Mouse (Mus musculus) v-Abl transformed pro-B cells (cell line): ENCODE measurements around the gene Pdxp.

Experiments
- in situ Hi-C, 2 experiments: fragments of 400-800 bp; cut with MboI; formaldehyde crosslinking; loops; one replicate each; pipeline ENCODE4 v1.15.1; 2025; ENCODE audit not compliant: unreplicated experiment in 2 of 2

Gene Pdxp

DNA sequence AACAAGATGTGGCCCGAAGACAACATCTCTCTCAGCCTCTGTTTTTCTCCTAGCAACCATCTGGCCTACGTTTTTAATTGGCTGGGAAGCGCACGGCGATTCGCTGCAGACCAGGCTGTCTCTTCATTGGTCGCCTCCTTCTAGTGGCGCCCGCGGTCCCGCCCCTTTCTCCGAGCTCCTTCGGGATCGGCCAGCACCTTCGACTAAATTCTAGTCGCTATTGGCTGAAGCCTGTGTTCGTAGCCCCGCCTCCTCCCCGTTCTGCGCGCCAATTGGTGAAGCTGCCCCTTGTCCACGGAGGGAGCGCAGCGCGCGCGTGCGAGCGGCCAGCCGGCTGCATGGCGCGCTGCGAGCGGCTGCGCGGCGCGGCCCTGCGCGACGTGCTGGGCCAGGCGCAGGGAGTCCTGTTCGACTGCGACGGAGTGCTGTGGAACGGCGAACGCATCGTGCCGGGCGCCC is at the start of gene Pdxp:
Gene Pdxp (plus strand): TSS at position 288 of the 459 bp plus-strand sequence.
- in situ Hi-C loops, result loop anchor here in 1 of 2 experiments (10.0 kb wide), 1 partner anchor 111 kb away; the partner anchor contains the start of gene H1f0

DNA sequence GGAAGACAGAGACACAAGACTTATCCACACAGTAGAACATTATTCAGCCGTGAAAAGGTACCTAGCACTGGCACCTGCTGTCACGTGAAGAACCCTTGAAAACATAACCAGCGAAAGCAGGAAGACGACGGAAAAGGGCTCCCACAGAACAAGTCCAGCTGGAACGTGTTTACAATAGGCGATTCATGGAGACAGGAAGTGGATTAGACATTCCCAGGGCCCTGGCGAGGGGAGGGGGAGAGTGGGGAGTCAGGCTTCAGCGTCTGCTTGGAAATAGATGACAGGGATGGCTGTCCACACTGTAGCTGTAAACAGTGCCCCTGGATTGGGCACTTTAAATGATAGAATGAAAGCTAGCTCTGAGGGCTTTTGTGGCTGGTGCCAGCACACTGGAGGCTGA is 45.3 kb upstream of the Pdxp start:
- in situ Hi-C loops, result no loop called here

DNA sequence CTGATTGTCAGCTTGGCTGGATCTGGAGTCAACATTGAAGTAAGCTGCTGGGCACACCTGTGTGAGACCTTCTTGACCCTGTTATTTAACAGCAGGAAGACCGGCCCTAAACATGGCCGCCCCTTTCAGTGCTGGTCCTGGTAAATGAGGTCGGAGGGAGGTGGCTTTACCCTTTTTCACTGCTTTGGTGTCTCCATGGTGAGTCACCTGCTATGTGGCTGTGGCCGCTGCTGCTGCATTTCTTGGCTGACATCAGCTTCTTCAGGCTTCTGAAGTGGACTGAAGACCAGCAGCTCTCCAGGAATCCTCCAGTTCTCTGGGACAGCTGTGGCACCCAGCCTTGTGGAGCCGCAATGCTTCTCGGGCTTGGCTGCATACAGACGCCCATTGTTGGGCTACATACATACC is 44.9 kb upstream of the Pdxp start:
- in situ Hi-C loops, result no loop called here

DNA sequence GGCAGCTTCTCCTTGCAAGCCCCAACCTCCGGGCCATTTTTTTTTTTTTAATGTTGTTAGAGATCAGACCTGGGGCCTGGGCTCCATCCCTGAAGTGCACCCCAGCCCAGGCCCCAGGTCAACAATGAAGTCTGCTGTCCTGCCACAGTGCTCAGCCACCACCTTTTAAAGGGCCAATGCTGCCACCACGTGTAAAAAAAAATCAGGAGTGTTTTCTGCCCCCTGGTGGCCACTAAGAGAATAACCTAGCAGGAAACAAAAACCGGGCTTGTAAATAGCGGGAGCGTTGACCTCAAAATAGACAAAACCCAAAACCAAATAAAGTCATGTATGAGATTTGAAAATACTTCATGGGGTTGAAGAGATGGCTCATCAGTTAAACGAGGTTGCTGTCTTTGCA is 43.9 kb upstream of the Pdxp start:
- in situ Hi-C loops, result no loop called here

DNA sequence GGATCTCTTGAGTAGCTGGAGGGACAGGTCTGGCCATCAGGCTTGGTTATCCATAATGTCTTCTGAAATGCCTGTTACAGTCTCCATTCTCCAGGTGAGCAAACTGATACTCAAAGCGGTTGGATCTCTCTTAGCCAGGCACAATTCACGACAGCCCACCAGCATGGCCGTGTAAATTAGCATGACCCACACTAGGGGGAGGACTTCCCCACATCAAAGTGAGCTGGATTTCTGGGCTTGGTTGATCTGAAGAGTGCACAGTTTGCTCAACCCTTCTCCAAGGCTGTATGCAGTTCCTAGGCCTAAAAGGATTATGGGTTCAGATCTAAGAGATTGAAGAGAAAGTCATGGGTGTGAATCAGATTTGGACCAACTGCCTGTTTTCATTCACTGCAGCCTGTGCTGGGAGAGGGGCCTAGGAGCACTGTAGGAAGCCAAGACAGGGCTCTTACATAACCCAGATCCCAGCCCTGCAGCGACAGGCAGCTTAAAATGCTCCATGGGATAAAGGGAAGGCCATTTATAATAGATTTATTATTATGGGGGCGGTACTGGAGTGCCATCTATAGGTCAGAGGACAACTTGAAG is 41.6 kb upstream of the Pdxp start:
- in situ Hi-C loops, result no loop called here

DNA sequence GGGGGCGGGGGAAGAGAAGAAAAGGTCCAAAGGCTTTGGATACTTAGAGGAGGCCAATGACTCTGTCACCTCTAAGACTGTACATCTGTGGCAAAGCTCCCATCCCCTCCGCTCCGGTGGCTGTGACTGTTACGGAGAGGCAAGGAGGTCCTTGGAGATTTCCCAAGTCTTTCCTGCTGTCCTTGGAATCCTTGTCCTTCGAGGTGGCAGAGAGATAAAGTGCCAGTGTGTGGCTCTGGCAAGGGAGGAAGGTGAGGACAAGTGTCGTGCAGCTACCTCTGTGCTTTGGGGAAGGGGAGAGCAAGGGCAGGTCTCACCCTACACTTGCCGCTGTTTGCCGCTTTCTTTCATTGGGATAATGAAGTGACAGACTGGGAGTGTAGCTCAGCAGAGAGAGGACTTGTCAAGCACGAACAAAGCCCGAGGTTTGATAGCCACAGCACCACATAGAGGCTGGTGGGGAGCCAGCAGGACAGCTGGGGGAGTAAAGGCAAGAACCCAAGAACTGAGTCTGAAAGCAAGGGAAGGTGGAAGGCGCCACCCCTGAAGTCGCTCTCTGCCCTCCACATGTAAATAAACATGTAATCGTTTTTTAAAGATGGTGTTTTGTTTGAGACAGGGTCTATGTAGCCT is 39.8 kb upstream of the Pdxp start:
- in situ Hi-C loops, result no loop called here

DNA sequence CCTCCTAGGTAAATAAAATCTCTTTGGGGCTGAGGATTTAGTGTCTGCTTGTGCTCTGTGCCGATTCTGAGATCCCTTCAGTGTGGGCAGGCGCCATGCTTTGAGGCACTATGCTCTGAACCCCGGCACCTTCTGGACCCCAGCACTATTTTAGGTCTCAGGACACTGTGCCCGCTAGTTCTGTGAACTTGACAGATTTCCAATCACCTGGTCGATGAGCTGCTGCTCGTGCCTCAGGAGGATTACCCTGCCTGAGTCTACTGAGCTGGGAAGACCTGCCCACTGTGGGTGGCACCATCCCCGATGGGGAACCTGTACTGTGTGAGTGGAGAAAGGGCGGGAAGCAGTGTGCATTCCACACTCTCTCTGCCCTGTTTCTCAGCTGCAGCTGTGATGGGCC is 38.7 kb upstream of the Pdxp start:
- in situ Hi-C loops, result loop anchor here (25.0 kb wide), 2 partner anchors 462 to 812 kb away; partner anchors contain the start of genes Gtpbp1 (in 2 of the 2), Josd1 (in 2 of the 2), Maff (in 1 of the 2) and Pla2g6 (in 1 of the 2)

DNA sequence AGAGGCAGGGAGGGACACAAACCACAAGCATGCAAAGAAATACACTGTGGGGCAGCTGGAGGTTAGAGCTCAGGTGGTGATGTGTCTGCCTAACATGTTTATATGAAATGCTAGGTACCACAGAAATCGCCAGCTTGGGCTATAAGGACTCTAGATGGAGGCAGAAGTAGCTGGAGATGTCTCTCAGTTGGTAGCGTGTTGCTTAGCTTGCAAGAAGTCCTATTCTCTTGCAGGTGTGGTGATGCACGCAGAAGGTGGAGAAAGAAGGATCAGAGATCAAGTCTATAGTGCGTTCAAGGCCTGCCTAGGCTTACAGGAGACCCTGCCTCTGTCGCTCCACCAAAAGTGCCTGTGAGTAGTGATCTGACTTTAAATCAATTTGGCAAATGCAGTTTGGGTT is 38.2 kb upstream of the Pdxp start:
- in situ Hi-C loops, result loop anchor here (25.0 kb wide), 2 partner anchors 462 to 812 kb away; partner anchors contain the start of genes Gtpbp1 (in 2 of the 2), Josd1 (in 2 of the 2), Maff (in 1 of the 2) and Pla2g6 (in 1 of the 2)

DNA sequence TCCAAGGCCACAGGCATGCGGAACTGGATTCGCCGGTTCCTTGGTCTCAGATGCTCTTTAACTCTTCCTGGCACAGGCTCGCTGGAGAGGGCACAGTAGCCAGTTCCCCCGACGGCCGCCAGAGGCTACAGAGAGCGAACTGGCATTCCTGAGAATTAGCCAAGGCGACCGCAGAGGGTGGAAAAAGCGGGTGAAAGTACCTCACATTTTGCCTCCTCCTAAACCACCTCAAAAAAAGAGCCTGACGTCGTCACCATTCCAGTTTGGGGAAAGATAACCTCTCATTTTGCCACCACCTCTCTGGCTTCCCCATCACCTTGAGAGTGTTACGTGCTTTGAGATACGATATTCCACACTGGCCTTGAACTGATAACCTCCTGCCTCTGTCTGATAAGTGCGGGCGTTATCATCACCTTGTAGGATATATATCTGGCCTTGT is 37.4 kb upstream of the Pdxp start:
- in situ Hi-C loops, result loop anchor here (25.0 kb wide), 2 partner anchors 461 to 811 kb away; partner anchors contain the start of genes Gtpbp1 (in 2 of the 2), Josd1 (in 2 of the 2), Maff (in 1 of the 2) and Pla2g6 (in 1 of the 2)

DNA sequence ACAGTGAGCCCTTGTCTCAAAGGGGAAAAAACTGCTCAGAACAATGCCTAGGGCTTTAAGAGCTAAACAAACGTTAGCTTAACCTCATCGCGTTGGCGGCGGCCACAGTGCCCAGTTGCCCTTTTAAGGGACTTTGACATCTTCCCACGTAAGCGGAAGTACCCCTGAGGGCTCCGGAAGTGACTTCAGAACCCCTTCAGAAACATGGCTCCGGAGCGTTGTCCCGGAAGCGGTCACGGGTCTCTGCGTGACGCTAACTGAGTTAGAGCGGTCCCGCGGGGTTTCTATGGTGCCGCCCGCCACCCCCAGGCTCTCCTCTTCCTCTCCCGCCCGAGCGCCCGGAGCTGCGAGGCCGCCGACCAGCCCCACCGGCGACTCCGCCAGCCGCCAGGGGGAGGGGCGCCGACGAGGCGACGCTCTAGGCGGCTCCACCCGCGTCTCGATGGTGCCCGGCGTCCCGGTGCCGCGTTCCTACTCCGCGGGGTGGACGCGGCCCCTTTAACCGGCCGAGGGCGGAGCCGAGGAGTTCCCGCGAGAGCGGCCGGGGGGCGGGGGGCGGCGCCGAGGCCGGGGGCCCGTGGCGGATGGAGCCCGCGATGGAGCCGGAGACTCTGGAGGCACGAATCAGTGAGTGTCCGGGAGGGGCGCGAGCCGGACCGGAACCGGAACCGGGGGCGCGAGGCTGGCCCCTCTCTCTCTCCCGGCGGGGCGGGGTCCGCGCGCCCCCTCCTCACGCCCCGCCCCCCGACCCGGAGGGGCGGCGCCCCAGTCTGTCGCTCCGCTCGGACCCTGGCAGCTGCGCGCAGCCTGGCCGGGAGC is 36.5 kb upstream of the Pdxp start, which contains the start of gene Gga1:
Gene Gga1 (plus strand): TSS at position 200 of the 819 bp plus-strand sequence.
- in situ Hi-C loops, result loop anchor here (25.0 kb wide), 2 partner anchors 460 to 810 kb away; partner anchors contain the start of genes Gtpbp1 (in 2 of the 2), Josd1 (in 2 of the 2), Maff (in 1 of the 2) and Pla2g6 (in 1 of the 2)

DNA sequence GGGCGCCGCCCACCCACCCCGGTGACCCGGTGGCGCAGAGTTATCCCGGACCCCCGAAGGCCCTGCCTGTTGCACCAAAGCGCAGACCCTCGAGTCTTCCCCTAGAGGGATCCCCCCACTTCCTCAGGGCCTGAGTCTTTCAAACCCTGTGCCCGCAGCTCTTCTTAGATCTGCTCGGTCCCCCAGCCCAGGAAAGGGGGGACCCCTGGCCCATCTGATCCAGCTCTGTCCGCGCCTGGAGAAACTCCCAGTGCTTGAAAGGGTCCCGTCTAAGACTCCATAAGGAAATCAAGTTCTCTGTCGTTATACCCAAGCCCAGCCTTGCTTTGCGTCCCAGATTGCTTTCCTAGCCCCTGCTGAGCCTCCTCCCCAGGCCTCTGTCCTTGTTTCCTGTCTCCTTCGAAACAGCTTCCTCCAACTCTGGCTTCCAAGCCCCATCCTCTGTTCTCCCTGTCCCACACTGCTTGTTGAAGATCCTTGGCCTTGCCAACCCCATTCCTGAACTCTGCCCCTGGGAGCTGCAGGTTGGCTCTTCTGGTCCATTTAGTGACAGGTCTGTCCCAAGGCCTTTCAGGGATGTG is 35.8 kb upstream of the Pdxp start:
- in situ Hi-C loops, result loop anchor here (25.0 kb wide), 2 partner anchors 459 to 809 kb away; partner anchors contain the start of genes Gtpbp1 (in 2 of the 2), Josd1 (in 2 of the 2), Maff (in 1 of the 2) and Pla2g6 (in 1 of the 2)

DNA sequence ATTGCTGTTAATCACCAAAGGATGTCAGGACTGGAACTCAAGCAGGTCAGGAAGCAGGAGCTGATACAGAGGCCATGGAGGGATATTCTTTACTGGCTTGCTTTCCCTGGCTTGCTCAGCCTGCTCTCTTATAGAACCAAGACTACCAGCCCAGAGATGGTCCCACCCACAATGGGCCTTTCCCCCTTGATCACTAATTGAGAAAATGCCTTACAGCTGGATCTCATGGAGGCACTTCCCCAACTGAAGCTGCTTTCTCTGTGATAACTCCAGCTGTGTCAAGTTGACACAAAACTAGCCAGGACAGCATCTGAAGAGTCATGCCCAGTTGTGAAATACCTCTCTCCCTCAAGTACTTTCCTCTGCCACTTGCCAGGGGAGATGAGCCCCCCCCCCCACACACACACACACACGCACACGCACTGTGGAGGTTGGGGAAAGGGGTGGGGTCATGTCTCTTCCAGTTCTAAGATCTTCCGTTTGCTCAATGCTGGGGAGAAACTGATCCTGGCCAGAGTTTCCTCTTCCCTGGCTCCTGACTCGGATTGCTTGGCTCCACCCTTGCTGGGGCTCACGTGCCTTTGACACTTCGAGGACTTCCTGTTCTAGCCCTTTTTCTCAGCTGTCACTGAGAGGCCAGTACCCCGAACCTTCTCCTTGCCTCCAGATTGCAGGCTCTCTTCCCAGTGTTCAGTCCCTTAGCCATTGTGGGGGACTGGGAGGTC is 34.8 kb upstream of the Pdxp start:
- in situ Hi-C loops, result loop anchor here (25.0 kb wide), 2 partner anchors 458 to 808 kb away; partner anchors contain the start of genes Gtpbp1 (in 2 of the 2), Josd1 (in 2 of the 2), Maff (in 1 of the 2) and Pla2g6 (in 1 of the 2)

DNA sequence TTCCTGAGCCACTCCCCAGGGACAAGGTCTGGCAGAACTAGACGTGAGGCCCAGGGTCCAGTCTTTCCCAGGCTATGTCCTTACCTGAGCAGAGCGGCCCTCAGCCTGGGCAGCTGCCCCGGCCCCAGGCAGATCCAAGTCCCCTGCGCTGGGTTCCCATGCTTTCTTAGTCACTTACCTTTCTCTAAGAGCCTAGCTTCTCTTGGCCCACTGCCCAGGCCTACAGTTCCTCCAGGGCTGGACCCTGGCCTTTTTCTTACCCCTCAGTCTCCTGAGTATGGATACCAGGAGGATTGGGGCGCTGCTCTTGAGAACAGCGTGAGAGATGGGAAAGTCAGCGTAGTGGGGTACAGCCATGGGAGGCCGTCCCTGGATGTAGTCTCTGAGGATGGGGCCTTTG is 33.3 kb upstream of the Pdxp start:
- in situ Hi-C loops, result loop anchor here (25.0 kb wide), 2 partner anchors 457 to 807 kb away; partner anchors contain the start of genes Gtpbp1 (in 2 of the 2), Josd1 (in 2 of the 2), Maff (in 1 of the 2) and Pla2g6 (in 1 of the 2)

DNA sequence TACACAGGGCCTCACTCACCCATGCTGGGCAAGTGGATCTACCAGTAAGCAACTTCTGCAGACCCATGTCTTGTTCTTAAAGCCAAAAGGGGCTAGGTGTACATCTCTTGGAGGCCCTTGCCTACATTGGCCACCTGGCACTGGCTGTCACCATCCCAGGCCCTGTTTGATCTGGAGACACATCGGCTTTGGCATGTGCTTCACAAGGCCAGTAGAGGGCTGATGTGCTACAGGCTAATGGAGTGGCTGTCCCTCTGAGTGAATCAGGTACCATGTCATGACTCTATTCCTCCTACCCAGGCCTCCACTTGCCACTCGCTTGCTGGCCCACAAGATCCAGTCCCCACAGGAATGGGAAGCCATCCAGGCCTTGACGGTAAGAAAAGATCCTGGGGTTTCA is 31.9 kb upstream of the Pdxp start:
- in situ Hi-C loops, result loop anchor here (25.0 kb wide), 2 partner anchors 455 to 805 kb away; partner anchors contain the start of genes Gtpbp1 (in 2 of the 2), Josd1 (in 2 of the 2), Maff (in 1 of the 2) and Pla2g6 (in 1 of the 2)

DNA sequence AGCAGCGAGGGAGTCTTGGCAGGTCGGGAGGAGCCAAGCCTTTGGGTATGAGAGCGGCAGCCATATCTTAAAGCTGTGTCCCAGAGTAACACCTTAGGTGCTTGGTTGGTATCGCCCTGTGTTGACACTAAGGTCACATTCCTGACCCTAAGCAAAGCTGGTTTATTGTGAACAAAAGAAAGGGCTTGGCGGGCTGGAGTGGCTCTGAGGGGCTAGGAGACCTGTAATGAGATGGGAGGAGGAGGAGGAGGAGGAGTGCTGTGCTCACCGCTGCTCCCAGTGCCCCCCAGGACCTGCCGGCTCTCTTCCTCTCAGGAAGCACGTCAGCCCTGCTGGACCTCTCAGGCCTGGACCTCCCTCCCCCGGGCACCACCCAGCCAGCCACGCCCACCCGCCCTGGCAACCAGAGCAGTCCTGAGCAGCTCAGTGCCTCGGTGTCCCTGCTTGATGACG is 24.3 kb upstream of the Pdxp start:
- in situ Hi-C loops, result loop anchor here (25.0 kb wide), 2 partner anchors 448 to 798 kb away; partner anchors contain the start of genes Gtpbp1 (in 2 of the 2), Josd1 (in 2 of the 2), Maff (in 1 of the 2) and Pla2g6 (in 1 of the 2)

DNA sequence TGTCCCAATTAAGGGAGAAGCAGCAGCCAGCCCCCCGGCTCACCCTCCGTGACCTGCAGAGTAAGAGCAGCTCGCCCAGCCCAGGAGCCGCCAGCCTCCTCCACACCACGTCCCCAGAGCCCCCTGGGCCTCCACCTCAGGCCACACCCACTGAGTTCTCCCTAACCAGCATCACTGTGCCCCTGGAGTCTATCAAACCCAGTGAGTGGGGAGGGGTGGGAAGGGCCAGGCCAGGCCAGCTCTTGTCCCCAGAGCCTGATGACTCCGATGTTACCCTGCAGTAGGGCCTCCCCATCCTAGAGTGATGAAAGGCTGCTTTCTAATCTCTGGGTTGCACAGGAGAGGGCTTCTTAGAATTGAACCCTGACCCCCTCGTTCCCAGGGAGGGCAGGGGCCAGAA is 21.3 kb upstream of the Pdxp start:
- in situ Hi-C loops, result loop anchor here (25.0 kb wide), 2 partner anchors 445 to 795 kb away; partner anchors contain the start of genes Gtpbp1 (in 2 of the 2), Josd1 (in 2 of the 2), Maff (in 1 of the 2) and Pla2g6 (in 1 of the 2)

DNA sequence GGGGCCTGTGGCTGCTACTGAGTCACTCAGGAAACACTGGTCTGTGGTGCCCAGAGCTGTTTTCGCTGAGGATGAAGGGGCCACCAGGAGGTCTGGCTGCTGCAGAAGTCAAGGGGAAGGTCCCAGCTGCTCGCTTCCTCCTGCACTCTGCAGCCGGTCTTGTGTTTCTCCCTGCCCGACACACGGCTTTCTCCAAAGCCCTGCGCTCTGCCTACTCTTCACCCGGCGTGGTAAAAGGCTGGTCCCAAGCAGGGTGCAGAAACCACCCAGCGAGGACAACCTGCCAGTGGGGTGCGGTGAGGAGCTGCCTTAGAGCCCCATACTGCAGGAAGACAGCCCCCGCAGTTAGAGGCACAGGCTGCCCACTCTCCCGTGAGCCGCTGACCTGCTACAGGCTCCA is 19.0 kb upstream of the Pdxp start:
- in situ Hi-C loops, result loop anchor here (25.0 kb wide), 2 partner anchors 443 to 793 kb away; partner anchors contain the start of genes Gtpbp1 (in 2 of the 2), Josd1 (in 2 of the 2), Maff (in 1 of the 2) and Pla2g6 (in 1 of the 2)

DNA sequence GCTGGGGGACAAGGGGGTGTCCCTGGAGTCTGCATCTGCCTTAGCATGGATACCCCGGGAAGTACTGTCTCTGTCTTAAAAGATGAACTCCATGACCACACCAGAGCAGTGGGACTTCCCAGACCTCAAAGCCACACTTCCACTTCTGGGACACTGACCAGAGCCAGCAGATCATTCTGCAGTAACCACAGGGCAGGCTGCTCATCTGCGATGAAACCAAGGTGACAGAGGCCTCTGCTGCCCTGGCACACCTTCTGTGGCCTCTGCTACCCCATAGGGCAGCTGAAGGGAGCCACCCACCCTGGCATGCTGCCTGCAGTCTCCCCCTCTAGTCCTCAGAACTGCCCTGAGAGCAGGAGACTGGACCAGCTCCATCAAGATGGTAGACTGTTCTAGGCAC is 18.0 kb upstream of the Pdxp start:
- in situ Hi-C loops, result loop anchor here (25.0 kb wide), 2 partner anchors 442 to 792 kb away; partner anchors contain the start of genes Gtpbp1 (in 2 of the 2), Josd1 (in 2 of the 2), Maff (in 1 of the 2) and Pla2g6 (in 1 of the 2)
